Mouse (Mus musculus): Measurements from ENCODE around the gene Scgb2b19.
"Not testable (repeated sequence)": the region's sequence is repeated elsewhere in the genome, so short reads cannot be mapped to it uniquely, and the experiment has no call there.

The Scgb2b19 gene

DNA sequence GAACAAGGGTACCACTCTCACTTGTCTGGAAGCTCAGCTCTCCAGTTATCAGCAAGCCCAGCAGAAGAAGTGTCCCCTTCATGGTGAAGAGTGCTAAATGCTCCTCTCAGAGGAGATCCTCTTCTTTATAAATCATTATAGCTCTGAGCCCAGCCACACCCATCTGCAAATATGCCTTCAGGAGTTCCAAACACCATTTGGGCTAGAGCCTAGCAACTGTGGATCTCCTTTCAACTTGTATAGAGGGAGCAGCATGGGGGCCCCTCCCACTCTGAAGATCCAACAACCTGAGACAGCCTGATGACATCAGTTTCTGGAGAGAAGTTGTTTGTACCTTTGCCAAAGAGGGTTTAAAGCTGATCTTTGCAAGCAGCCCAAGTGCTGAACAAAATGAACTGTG, at the start of gene Scgb2b19:
Gene Scgb2b19, minus strand, starts transcription at position 101 of the 400 bp plus-strand sequence.
- DNase-seq (ENCODE audit: low read depth, low spot score) = not testable (repeated sequence)

DNA sequence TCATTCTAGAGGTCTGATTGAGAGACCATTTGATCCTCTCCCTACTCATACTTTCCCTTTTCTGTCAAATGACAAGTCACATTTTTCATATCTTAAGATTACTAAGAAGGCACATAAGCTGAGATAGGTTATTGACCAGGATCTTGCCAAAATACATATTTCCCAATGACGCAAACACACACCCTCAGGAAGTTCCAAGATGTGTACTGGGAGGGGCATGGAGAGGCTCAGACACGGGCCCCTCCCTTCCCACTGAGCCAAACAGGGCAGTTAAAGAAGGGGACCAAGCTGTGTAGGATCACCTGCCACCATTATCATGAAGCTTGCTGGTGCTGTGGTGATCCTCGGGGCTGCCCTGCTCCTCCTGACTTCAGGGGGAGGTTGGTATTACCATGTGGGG, 6.9 kb upstream of the Scgb2b19 start, which contains the start of gene Scgb1b19:
Gene Scgb1b19, plus strand, starts transcription at position 301 of the 400 bp plus-strand sequence.
- DNase-seq (ENCODE audit: low read depth, low spot score) = not testable (repeated sequence)

Data from R1 (cell line).